Mouse (Mus musculus): Measurements from ENCODE around the gene Ttc28. TPM values are rescaled to one million over a fixed set of nuclear protein-coding genes. Genes with fewer than 3 reads are reported as not detected.
A peak's percentile ranks its signal among the peaks of the same experiment; 100 is the strongest.

The Ttc28 gene
- total RNA-seq, 2 experiments from 2014 or later, result 15.4 to 20.2 TPM

- DNase-seq (ENCODE audit: low spot score in 2 of 2), result no peak
These were observed 69.1 kb downstream of the Ttc28 start for GRCm38 (mm10) chr5:110948476-110949399.

DNA sequence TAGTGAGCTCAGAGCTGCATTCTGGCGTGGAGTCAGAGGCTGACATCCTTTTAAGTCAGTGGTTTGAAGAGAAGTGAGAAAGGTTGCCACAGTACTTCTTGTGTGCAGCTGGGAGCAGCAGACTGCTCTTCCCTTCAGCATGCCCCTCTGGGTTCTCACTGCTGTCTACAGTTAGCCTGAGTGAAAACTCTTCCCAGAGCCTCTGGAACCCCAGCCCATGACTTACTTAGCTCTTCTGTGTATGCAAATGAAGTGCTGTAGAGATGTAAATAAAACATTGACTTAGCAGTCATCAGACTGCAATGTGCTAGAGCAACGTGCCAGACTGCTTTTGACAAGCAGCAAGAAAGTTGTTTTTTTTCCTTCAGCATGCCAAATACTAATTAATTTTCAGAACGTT is 70.2 kb downstream of the Ttc28 start:
- no peak for DNase-seq (ENCODE audit: low spot score in 2 of 2)

DNA sequence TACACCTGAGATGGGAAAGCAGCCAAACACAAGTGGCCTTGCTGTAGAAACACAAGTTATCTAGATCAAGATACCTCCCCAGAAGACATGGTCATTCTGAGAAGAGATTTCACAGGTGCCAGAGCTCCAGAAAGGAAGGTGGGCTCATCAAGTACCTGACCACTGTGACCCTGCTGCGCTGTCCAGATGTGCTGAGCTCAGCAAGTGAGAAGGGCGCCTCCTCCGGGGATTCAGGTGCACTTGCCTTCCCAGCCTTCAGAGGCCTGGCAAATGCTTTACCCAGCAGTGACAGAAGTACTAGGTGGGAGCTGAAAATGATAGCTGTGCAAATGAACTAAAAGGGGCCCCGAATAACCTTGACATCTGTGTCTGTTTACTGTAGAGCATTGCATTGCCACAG is 78.6 kb downstream of the Ttc28 start:
- no peak for DNase-seq (ENCODE audit: low spot score in 2 of 2)

DNA sequence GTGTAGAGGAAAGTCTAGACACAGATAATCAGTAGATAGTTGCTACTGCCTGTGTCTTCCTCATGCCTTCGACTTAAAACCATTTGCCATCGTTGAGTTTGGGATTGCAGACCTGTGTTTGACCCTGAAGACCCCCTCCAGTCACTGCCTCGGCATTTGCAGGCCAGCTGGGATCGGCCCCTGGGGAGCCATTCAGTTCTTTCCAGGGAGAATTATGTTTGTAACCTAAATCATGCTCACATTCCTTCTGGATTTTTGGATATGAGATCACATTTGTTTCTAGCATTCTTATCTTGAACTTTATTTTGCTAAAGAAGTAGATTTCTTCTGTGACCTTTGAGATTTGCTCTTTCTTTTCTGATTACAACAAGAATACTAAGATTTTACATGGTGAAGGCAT is 80.5 kb downstream of the Ttc28 start:
- DNase-seq (ENCODE audit: low spot score in 2 of 2), result no peak

DNA sequence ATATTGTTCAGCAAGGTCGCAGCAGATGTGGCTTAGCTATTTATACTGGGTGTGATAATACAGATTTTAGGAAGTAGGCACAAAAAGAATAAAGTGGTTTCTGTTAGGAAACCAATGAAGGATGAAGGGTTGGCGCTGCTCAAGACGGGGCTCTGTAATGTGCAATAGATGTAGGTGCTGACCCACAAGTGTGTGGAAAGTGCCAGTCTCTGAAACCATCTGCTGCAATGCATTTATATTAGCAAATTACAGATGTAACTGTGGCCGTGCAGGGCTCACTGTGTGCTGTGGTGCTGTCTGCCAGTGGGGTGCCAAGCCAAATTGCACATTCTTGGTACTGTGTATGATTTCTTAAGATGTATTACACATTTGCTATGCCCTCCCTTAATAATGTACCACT is 81.3 kb downstream of the Ttc28 start:
- no peak for DNase-seq (ENCODE audit: low spot score in 2 of 2)

DNA sequence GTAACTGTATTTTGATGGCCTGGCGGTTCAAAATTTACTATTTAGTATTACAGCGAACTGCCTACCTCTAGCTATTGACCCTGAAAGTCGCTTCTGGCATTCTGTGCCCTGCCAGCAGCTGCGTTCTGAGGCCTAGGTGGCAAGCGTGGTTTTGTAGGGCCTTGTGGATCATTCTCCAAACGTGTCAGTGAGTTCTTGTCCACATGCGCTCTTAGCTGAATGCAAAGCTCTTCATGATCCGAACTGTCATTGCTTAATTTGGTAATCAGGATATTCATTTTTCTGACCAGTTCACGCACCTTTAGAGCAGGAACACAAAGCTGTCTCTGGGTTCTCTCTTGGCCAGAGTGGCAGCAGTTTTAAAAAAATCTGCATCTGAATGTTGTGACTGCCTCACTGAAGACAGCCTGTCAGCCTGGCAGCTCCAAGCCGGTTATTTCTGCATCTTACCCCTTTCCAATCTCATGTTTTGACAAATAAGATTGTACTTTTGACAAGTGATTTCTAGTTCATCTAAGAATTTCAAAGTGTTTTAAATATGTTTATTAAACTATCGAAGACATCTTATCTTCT is 88.0 kb downstream of the Ttc28 start:
- DNase-seq (ENCODE audit: low spot score in 2 of 2), result no peak

DNA sequence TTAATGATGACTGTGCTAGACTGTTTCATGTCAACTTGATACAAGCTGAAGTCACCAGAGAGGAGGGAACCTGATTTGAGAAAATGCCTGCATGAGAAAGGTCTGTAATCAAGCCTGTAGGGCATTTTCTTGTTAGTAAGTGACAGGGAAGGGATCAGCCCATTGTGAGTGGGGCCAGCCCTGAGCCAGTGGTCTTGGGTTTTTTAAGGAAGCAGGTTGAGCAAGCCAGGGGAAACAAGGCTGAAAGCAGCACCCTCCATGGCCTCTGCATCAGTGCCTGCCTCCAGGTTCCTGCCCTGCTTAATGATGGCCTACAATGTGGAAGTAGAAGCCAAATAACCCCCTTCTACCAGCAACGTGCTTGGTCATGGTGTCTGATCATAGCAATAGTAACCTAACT is 89.0 kb downstream of the Ttc28 start:
- DNase-seq (ENCODE audit: low spot score in 2 of 2), result no peak

DNA sequence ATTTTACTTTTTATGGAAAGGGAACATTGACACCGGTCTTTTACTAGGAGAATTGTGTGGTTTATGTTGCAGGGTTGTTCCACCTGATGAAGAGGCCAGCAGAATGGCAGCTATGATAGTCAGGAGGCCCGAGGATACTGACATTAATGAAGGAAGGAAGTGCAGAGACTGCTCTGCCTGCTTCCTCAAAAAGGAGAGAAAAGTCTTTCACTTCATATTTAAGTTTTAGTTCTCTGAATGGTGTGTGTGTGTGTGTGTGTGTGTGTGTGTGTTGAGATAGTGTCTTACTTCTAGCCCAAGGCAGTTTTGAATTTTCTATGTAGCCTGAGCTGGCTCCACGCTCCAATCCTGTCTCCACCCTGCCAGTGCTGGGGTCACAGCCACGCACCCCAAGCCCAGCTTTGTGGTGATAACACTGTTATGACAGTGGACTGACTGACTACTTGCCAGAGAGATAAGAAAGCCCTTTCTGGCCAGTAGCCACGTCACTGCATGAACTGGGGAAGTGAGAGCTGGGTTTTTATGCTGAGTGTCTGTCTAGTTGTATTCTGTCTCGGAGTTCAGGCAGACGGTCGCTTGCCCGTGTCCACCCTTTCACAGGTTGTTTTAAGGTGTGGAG is 90.7 kb downstream of the Ttc28 start:
- no peak for DNase-seq (ENCODE audit: low spot score in 2 of 2)

- DNase-seq (ENCODE audit: low spot score in 2 of 2), result no peak
These were observed 97.1 kb downstream of the Ttc28 start for GRCm38 (mm10) chr5:110976721-110977120.

GRCm38 (mm10) chr5:110977796-110978195 is 98.2 kb downstream of the Ttc28 start:
- DNase-seq (ENCODE audit: low spot score in 2 of 2), result no peak

GRCm38 (mm10) chr5:110978461-110978860 is 98.9 kb downstream of the Ttc28 start:
- peak; percentile 60 for DNase-seq (ENCODE audit: low spot score in 2 of 2)

DNA sequence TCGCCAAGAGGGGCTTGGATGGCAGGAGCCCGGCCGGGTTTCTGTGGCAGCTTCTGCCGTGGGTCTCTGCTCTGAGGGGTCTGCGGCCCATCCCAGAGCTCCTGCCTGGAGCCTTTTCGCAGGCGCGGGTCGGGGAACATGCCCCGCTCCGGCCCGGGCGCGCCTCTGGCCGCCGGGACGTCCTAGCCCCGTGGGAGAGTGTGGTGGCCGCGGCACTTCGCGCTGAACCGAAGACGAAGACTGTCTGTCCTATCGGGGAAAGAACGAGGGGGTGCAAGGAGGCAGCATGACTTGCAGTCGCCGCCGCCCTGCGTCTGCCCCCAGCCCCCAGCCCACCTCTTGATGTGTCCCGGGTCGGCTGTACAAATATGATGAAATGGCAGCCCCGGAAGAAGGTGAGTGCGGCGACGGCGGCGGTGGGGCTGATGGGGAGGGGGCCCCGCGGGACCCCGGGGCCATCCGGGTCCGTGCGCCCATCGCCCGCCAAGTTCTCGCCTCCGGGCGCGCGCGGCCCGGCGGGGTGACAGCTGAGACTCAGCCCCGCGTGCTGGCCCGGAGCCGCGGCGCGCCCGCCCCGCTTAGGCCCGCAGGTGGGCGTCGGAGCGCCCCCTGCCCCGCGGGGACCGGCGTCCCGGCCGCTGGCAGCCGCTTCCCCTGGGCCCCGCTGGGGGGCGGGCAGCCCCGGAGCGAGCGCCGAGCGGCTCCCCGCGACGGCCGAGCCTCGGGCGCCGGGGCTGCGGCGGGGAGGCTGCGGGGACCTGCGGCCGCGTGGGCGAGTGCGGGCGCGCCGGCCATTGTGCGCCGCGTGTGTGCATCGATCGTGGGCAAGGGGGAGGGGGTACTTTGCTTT is 99.6 kb downstream of the Ttc28 start:
- DNase-seq (ENCODE audit: low spot score in 2 of 2), result peak; percentile 48 to 53

DNA sequence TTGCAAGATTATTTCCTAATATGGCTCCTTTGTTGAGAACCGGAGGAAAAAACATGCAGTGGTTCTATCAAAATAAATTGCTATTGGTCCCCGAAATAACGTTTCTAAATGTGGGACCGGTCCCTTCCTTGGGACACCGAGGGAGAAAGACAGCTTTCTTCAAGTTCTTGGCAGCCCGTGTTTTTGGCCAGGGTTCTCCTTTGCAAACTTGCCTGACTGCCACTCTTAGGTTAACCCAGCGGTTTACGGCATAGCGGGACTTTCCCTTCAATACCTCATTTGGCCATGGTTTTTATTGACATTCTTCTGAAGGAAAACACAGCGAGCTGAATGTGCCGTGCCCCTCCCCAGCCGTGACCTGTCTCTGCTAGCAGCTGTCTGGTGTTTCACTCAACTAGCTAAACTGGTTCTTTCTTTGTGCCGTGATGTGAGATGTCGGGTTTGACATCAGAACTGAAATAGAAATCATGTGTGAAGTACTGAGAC is 100.3 kb downstream of the Ttc28 start:
- peak; percentile 33 to 40 for DNase-seq (ENCODE audit: low spot score in 2 of 2)

- DNase-seq (ENCODE audit: low spot score in 2 of 2), result no peak
These were observed 101.0 kb downstream of the Ttc28 start for GRCm38 (mm10) chr5:110980576-110980975.

GRCm38 (mm10) chr5:110982436-110982835 is 102.8 kb downstream of the Ttc28 start:
- no peak for DNase-seq (ENCODE audit: low spot score in 2 of 2)

DNA sequence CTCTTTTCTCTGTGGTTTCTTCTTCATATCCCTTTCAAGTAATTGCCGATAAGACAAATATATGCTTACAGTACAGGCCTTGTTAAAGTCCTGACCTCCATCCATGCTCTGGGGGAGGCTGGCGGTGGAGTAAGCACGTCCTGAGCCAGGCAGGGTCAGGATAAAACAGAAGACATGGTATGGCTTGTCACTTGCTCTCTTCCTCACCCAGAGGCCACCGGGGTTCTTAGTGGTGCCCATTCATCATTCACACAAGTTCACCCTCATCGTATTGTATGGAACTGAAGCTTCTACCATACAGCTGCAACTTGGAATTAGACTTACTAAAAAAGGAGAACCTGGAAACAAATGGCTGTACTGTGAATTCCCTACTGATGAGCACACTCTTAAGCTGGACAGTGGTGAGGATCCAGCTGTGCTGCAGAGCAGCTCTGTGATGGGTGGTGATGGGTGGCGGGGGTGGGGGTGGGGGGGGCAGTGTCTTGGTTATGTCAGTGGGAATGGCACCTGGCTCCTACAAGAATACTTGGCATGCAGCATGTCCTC is 104.6 kb downstream of the Ttc28 start:
- no peak for DNase-seq (ENCODE audit: low spot score in 2 of 2)

DNA sequence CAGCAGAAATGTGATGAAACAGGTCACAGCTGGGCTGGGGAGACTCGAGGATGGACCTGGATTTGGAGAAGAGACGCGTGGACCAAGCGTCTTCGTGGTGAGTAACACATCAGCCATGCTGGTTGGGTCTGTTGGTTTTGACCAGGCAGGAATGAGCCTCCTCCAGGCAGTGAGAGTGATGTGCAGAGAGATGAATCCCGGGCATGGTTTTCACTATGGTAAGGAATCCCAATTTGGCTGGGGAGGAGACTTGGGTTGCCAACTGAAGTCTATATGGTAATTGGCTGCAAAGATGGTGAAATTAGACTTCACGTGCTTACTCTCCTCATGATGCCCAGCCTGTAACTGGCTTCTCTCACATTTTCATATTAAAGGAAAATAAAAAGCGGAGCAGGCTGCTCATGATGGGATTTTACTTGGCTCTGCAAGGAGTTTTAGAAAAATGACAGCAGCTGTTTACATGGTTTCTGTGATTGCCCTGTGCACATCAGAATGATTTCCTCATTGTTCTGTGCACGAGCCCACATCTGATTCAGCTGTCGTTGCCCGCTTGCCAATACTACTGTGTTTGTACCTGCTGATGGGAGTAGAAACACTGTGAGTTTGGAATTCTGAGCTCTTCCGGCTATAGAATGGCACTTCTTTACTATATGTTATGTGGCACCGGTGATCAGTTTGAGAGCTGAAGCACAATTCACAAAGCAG is 117.4 kb downstream of the Ttc28 start:
- no peak for DNase-seq (ENCODE audit: low spot score in 2 of 2)

GRCm38 (mm10) chr5:110997692-110998091 is 118.1 kb downstream of the Ttc28 start:
- no peak for DNase-seq (ENCODE audit: low spot score in 2 of 2)

DNA sequence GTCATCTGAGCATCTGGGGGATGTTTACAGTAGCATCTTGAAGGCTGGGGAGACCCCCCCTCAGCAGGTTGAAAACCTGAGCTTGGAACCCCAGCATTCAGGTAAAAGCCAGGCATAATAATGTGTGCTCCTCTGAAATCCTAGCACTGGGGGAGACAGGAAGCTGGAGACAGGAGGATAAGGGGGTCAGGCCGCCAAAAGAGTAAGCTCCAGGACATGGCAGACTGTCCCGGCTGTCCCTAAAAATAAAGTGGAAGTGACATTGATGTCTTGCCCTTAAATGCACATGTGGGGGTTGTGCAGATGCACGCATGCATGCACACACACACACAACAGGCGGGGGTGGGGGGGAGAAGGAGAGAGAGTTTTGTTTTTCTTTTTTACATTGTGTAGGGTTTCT is 118.7 kb downstream of the Ttc28 start:
- DNase-seq (ENCODE audit: low spot score in 2 of 2), result no peak

- no peak for DNase-seq (ENCODE audit: low spot score in 2 of 2)
These were observed 121.3 kb downstream of the Ttc28 start for GRCm38 (mm10) chr5:111000953-111001352.
